Mouse (Mus musculus) megakaryocyte, adult 5-6 weeks (primary cell): ENCODE results near the gene Akna. TPM values are rescaled to one million over a fixed set of nuclear protein-coding genes. Genes with fewer than 3 reads are reported as not detected.

ENCODE experiments used
- ATAC-seq: 2 replicates; pipeline ENCODE4 v1.8.0; 2016; ENCODE audit warnings: mild to moderate bottlenecking, inconsistent platforms; ENCODE audit not compliant: poor library complexity, severe bottlenecking
- total RNA-seq, 2 experiments: library from RNA; stranded (forward) in 1 of 2; stranded (reverse) in 1 of 2; fragments of 153-499, 151-499 nt in 1 of 2; fragments of 221-1000, 200-1000 nt in 1 of 2; gene quantifications; 2 replicates each; pipeline versions ENCODE4 v1.2.3 to v1.2.4; 2015 to 2017

Gene Akna
- total RNA-seq, 2 experiments from 2014 or later: 43.5 to 84.6 TPM

DNA sequence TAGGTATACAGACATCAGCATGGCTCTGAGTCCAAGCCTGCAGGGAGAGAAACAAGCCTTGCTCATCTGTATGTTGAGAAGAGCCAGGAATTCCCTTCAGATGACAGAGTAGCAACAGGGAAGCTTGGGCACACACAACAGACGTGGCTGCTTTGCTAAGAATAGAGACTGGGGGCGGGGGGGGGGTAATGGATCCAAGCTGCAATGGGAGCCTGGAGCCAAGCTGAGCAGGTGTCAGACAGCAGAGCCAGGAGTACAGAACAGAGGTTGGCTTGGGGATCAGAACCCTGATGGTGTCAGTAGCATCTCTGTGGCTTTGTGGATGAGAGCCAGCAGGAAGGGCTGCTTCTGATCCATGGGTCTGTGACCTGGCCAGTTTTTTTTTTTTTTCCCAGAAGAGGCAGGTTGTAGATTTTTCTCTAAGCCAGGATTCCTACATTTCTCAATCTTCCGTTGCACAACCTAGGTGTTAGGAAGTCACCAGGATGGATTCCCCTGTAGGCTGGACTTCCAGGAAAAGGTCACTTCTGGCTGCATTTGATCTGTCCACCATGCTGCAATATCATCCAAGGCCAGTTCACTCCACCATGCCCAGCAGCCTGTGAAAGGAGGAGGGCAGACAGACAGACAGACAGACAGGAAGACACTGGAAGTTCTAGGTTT lies 64.6 kb downstream of the Akna start:
- no peak for ATAC-seq

DNA sequence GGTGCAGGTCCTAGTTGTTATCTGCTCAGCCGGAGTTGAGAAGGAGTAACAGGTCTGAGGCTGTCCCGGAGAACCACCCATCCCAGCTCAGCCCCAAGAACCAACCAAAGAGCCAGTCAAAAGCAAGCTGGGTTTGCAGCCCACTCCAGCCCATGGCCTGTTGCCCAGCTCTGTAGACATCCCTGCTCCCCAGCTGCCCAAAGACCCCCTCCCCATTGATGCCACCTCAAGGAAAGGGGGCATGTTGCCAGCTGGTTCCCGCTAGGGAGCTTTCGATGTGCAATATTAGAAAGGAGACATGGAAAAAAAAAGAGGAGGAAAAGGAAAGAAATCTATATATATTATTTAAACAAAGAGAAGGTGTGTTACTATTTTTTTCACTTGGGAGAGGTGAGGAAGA lies 69.8 kb downstream of the Akna start:
- no peak for ATAC-seq

DNA sequence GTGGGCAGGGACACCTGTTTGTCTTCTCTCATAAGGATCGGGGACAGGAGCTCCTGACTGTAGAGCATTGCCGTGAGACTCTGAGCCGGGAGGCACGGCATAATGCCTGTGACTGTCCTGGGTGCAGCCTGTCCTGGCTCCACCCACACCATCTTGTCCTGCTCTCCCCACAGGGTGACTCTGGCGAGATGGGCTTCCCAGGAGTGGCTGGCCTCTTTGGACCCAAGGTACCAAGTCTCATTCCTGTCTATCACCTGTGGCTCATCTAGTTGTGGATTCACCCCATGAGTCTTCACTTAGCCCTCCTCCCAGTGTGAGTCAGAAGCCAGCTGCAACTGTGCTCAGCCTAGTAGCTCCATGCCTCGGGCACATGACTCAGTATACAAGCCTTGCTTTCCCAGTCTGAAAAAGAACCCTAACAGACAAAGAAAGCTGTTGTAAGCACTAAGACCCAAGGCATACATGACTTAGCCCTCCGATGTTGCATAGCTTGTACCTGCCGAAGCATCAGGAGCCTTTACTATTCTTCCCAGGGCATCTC lies 79.8 kb downstream of the Akna start:
- ATAC-seq: no peak

DNA sequence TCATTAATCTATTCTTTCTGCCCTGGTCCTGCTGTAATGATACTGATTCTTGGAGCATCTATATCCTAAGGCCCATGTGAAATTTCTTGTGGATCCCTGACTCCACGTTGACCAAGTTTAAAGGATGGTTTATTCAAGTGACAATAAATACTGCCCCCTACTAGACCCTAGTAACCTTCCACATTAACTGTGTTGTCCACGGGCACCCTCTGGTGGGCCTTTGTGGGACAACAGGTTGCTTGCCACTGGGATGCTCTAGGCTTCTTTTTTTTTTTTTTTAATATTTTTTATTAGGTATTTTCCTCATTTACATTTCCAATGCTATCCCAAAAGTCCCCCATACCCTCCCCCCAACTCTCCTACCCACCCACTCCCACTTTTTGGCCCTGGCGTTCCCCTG lies 83.6 kb downstream of the Akna start:
- ATAC-seq: peak; percentile 56; the same call in 1 of the 2 replicates

Other genes starting within 250 kb of the Akna start
- gene Ambp, start 248.6 kb downstream of the Akna start, total RNA-seq (2015): not detected in 2 replicates
- gene Ambp, start 248.6 kb downstream of the Akna start, total RNA-seq (2017): not detected in 2 replicates
- gene Kif12, start 231.2 kb downstream of the Akna start, total RNA-seq (2015): not detected in 2 replicates
- not detected in 2 replicates for gene Kif12, start 231.2 kb downstream of the Akna start, total RNA-seq (2017)
- gene Col27a1, start 189.3 kb downstream of the Akna start, total RNA-seq (2015): 0.23 and 0.42 TPM in 2 replicates
- gene Col27a1, start 189.3 kb downstream of the Akna start, total RNA-seq (2017): 0.24 and 0.44 TPM in 2 replicates
- 18.3 and 25.9 TPM in 2 replicates for gene Orm1, start 58.8 kb downstream of the Akna start, total RNA-seq (2015)
- 28.3 and 30.2 TPM in 2 replicates for gene Orm1, start 58.8 kb downstream of the Akna start, total RNA-seq (2017)
- not detected in 2 replicates for gene Orm3, start 47.2 kb downstream of the Akna start, total RNA-seq (2015)
- not detected in 2 replicates for gene Orm3, start 47.2 kb downstream of the Akna start, total RNA-seq (2017)
- gene Orm2, start 40.9 kb downstream of the Akna start, total RNA-seq (2015): not detected in 2 replicates
- not detected in 2 replicates for gene Orm2, start 40.9 kb downstream of the Akna start, total RNA-seq (2017)
- gene Whrn, start 92.6 kb upstream of the Akna start, total RNA-seq (2015): 0.45 and 1.5 TPM in 2 replicates
- gene Whrn, start 92.6 kb upstream of the Akna start, total RNA-seq (2017): 0.07 and 0.65 TPM in 2 replicates
- gene Atp6v1g1, start 141.4 kb upstream of the Akna start, total RNA-seq (2015): 197 and 229 TPM in 2 replicates
- gene Atp6v1g1, start 141.4 kb upstream of the Akna start, total RNA-seq (2017): 111 and 159 TPM in 2 replicates
- 22.4 and 24.3 TPM in 2 replicates for gene Tmem268, start 155.4 kb upstream of the Akna start, total RNA-seq (2015)
- gene Tmem268, start 155.4 kb upstream of the Akna start, total RNA-seq (2017): 43.5 and 58.0 TPM in 2 replicates
- not detected in 2 replicates for gene Gm11213, start 201.9 kb upstream of the Akna start, total RNA-seq (2015)
- not detected in 2 replicates for gene Gm11213, start 201.9 kb upstream of the Akna start, total RNA-seq (2017)
- gene Tex48, start 219.1 kb upstream of the Akna start, total RNA-seq (2015): not detected in 2 replicates
- not detected in 2 replicates for gene Tex48, start 219.1 kb upstream of the Akna start, total RNA-seq (2017)